Mouse (Mus musculus) layer of hippocampus, postnatal 36 days (tissue): ENCODE measurements around the gene Fam193b. TPM values are rescaled to one million over a fixed set of nuclear protein-coding genes. Genes with fewer than 3 reads are reported as not detected.

Experiments
- DNase-seq, 2 experiments: peaks; one replicate each; pipeline ENCODE4 v3.0.0; 2022
- total RNA-seq, 2 experiments: library from RNA; stranded (reverse); gene quantifications; 2 replicates each; pipeline ENCODE4 v1.2.3; 2021

Gene Fam193b
- total RNA-seq, 2 experiments from 2014 or later: 88.6 to 96.2 TPM

DNA sequence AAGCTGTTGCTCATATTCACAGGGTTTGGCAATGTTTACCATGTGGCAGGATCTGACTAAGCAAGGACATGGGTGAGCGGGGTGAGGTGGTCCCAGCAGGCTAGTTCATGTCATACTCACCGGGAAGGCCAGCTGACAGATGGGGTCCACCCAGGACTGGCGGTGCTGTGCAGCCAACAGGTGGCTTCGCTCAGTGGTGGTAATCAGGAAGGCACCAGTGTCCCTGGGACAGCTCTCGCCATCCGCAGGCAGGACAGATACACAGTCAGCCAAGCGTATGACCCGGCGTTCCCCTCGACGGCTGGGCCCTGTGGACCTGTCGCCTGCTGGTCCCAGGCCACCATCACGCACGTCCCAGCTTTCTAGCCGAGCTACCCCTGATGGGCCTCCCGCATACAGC is 43.7 kb downstream of the Fam193b start:
- no peak for DNase-seq

DNA sequence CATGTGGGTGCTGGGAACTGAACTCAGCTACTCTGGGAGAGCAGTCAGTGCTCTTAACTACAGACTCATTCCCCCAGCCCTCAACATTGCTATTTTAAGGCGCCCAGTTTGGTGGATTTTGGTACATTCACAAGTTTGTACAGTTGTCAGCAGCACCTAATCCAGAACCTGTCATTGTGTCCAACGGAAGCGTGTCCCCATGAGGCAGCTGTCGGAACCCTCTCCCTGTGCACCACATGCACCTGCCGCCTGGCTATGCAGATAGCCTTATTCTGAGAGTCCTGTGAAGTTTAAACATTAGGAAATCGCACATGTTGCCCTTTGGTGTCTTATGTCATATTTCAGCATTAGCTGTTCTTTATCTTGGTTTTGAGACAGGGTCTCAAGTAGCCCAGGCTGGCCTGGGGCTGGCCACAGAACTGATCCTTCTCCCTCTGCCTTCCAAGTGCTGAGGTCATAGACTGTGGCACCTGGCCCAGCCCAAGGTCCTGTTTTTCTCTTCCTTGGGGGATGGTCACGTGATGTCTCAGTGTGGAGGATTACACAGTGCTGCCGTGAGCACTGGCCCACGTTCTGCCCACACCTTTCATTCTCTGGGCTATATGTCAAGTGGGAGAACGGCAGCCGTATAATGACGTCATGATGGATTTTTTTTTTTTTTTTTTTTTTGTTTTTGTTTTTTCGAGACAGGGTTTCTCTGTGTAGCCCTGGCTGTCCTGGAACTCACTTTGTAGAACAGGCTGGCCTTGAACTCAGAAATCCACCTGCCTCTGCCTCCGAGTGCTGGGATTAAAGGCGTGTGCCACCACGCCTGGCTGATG is 45.0 kb downstream of the Fam193b start:
- DNase-seq: no peak

DNA sequence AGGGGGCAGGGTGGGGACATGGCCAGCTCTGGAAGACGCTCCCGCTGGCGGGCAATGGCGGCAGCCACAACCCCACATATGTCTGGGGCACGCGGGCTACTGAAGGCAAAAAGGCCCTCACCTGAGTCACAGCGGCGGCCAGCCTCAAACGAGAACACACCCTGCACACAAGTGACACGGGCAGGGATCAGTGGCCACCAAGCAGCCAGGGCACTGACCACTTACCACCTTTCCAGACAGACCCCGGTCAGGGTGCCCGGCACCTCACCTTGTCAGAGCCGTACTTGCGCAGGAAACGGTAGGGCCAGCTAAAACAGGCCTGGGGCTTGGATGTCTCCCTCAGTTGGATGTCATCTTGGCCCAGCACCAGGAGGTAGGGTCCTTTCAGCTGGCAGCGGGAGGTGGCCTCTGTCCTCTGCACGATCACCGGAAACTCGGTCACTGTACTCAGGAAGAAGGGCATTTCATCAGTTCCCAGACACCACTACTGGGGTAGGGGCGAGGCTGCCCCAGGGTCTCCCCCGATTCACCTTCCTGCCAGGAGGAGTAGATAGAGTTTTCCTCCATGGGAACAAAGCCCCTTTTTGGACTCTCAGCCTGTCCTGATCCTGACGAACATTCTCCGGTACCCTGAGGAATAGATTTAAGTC is 46.8 kb downstream of the Fam193b start:
- no peak for DNase-seq

DNA sequence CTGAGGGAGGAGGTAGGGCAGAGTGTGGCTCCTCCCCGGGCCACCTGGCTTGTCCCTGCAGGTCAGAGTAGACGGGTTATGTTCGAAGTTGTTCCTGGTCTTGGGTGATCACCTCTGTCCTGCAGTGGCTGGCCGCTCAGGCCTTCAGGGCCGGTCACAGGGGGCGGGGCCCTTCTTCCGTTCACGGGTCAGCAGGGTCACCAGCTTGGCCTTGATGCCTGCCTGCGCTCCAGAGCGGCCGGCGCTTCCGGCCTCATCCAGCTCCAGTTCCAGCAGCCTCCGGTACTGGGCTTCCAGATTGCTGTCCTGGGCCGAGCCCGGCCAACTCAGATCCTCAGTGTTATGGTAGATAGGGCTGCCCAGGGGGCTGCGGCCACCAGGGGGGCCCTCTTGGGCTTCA is 47.6 kb downstream of the Fam193b start:
- DNase-seq: no peak

GRCm38 (mm10) chr13:55522730-55523129 is 48.2 kb downstream of the Fam193b start:
- no peak for DNase-seq

DNA sequence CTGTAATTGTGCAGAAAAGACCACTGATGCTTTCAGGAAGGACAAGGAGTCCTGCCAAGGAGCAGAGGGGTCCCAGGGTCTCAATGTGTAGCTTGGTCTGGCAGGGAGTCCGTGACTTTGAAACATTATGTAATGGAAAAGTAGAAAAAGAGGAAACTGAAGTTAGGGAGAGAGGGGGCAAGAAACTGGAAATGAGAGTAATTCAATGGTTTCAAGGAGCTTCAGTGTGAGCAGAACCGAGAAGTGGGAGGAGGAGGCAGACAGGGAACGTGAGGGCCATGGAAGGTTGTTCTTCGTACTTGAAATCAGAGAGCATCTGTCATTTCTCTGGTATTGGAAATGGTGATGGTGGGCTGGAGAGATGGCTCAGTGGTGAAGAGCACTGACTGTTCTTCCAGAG is 51.3 kb downstream of the Fam193b start:
- DNase-seq: no peak

DNA sequence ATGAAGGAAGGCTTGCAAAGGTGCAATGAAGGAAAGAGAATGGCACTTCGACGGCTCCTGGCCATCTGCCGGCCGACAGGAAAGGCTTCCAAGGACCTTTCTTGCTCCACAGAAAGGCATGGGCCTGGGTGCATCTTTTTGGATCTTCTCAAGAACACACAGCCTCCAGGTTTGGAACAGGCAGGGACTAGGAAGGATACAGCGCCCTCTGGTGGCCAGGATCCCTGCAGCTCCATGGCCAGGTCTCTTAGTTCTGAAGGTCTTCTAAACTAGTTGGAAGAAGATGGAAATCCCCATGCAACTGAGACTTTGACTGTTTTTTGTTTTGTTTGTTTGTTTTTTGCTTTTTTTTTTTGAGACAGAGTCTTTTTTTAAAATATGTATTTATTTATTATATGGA is 54.0 kb downstream of the Fam193b start:
- peak; percentile 81 to 82 for DNase-seq

GRCm38 (mm10) chr13:55513828-55514227 is 57.1 kb downstream of the Fam193b start:
- no peak for DNase-seq

DNA sequence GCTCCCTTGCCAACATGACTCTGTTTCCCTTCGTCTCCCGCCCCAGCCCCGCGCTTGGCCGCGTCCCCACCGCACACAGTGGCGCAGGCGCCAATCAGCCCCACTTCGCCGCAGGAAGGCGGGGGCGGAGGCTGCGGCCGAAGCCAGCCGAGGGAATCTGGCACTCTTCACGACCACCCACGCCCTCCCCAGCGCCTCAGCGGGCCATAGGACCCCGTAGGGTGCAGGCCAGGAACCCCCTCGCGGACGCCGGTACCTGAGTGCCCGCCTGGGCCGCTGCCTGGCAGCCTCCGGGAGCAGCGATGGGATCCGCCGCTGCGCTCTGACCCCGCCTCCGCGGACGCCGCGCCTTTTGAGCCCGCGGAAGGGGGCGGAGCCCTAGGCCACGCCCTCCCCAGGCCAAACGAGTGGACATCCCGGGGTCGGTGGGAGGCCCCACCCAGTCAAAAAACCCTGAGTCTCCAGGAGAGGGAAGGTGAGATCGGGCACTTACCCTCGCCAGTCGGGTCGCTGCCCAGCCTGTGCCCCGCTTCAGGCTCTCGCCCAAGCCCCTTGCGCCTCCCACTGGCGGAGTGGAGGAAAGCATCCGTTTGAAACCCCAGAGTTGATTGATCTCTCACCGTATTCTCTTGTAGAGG is 57.7 kb downstream of the Fam193b start, which contains the start of gene Pdlim7:
Pdlim7 (minus strand) TSS at position 566 of the 638 bp plus-strand sequence.
- DNase-seq: peak; percentile 86

GRCm38 (mm10) chr13:55512379-55513031 is 58.4 kb downstream of the Fam193b start:
- DNase-seq: no peak

DNA sequence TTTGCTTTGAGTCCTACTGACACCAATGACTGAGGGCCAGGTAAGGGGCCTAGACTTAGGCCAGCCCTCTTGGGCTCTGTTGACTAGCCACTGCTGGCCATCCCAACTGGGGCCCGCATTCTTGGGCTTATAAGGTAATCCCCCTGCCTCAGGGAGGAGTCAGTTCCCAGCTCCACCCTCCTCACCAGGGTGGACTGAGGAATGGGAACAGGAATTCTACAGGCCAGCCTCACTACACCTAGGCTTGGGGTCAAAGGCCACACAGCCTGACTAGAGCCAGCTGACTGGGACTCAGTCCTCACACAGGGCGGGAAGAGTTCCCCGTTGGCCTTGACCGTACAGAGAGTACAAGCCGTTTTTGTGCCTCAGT is 59.4 kb downstream of the Fam193b start:
- DNase-seq: no peak

GRCm38 (mm10) chr13:55510668-55511491 is 60.0 kb downstream of the Fam193b start:
- no peak for DNase-seq

GRCm38 (mm10) chr13:55510332-55510667 is 60.6 kb downstream of the Fam193b start:
- DNase-seq: no peak

GRCm38 (mm10) chr13:55508531-55508930 is 62.4 kb downstream of the Fam193b start:
- no peak for DNase-seq

- DNase-seq: no peak
Observed at GRCm38 (mm10) chr13:55507877-55508276, 63.0 kb downstream of the Fam193b start.

DNA sequence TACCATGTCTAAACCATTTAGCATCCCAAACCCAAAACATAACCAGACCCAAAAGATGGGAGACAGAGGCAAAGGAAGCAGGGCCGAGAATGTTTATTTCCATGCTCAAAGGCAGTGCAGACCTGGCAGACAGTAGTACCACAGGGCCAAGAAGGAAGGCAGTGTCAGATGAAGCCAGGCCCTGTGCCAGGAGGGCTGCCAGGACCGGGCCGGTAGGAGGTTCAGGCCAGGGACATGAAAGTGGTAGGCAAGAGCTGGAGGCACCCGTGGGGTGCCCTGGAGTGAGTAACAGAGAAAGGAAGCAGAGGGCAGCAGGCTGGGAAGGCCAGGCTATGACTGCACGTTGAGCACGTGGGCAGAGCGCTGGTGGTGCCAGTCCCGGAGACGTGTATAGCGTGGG is 64.2 kb downstream of the Fam193b start:
- no peak for DNase-seq

DNA sequence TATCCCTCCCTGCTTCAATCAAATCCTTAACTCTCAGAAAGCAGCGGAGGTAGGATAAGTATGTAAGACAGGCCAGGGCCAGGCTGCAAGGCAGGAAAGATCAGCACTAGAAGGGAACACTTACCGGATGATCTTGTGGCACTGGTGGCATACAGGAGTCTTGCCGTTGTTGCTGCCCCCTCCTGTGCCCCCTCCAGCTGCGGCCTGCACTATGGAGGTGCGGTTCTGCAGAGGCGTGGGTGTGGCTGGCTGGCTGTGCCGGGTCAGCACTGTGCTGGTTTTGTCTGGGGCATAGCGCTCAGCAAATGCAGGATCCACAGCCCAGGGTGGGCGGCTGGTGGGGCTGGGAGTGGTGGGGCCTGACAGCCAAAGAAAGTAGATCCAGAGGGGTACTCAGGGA is 65.1 kb downstream of the Fam193b start:
- DNase-seq: no peak

- DNase-seq: no peak
Observed at GRCm38 (mm10) chr13:55504390-55504789, 66.5 kb downstream of the Fam193b start.

GRCm38 (mm10) chr13:55502405-55502804 is 68.5 kb downstream of the Fam193b start:
- DNase-seq: no peak

DNA sequence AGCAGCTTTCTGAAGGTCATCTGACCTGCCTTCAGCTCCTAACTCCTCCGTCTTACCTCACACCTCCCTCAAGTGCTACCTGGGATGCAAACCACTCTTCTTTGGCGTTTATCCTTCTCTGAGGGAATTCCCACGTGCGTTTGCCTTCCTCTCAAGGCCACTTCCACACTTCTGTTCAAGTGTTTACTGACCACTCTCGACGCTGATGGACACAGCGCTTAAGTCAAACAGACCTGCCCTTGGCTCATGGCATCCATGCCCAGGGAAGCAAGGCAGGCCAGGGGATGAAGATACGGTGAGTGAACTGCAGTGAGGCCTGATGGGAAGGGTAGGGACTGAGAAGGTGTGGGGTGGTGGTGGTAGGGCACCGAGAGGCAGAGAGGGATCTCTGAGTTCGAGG is 70.3 kb downstream of the Fam193b start:
- DNase-seq: no peak

DNA sequence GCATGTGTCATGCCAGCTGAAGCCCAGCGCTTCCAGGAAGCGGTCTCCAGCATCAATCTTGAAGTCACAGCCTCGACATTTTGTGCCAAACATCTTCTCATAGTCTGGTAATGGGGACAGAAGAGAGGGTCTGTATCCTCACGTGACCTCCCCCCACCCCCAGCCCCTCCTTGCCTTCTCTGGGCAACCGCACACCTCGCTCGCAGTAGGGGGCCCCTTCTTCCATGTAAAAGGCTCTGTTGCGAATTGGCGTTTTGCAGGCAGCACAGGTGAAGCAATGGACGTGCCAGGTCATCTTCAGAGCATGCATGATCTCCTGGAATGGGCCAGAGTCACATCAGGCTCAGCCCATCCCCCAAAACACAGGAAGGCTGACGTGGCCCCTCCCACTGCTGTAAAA is 72.0 kb downstream of the Fam193b start:
- no peak for DNase-seq

DNA sequence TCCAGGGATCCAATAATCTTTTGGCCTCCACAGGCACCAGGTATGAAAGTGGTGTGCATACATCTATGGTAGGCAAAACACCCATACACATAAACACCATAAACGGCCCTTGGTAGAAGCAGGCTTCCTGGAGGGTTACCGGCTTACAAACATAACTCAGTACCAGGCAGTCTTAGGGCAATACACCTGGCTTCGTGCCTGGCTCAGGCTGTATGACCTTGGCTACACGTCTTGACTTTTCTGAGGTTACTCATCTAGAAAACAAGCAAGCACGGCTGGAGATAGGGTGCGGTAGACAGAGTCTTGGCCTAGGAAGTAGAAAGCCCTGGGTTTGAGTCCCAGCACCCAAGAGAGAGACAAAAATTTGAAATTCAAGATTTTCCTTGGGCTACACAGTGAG is 74.3 kb downstream of the Fam193b start:
- DNase-seq: no peak
